Mouse (Mus musculus) C3H10T1/2 (cell line): ENCODE data around the gene Myl3. TPM values are rescaled to one million over a fixed set of nuclear protein-coding genes. Genes with fewer than 3 reads are reported as not detected.

Experiments
- polyA plus RNA-seq, 2 experiments: library from polyadenylated mRNA; unstranded; fragments of >200 nt; fragmentation: generic; extraction: Trizol; gene quantifications; one replicate each; pipeline ENCODE4 v1.2.1; 2012; ENCODE audit warnings: missing spikeins in 2 of 2

Gene Myl3
- not detected for polyA plus RNA-seq

DNA sequence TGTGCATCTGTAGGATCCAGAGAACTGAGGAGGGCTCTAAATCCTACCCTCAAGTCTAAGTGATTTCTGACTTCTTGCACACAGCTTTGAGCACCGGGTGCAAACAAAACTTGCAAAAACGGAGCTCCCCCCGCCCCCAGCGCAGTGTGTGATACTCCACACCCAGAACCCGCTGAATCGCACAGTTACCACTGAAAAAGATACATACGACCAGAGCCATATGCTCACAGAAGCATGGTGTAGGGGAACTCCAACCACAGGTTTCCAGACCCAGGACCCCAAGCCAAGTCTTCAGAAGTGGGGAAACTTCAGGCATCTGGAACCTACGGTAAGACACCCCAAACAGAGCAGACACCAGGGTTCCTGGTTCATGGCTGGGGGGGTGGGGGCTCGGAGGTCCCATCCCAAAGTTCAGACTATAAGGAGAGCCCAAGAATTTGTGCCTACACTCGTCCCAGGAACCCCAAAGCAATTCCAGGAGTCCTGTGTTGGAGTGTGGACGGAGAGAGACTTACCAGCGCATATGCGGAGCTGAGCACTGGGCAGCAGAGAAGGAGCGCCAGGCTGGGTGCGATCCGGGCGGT, at the start of gene Myl3:
Gene Myl3, plus strand, starts transcription at position 151 of the 584 bp plus-strand sequence.

DNA sequence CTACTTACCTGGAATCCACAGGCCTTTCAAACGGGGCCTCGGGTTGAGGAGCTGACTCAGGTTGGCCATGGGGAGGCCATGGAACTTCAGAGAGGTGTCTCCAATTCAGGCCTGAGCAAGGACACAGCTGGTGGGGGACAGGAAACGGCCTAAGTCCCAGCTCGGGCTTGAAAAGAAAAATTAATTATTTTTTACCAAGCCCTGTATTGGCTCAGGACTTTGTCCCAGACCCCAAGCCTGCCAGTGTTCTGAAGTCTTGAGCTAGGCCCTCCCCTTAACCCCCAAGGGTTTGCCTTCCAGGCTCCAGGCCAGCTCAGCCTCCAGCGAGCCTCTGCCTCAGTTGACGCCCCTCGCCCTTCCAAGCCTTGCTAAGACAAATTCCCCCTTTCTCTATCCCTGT, 5.3 kb downstream of the Myl3 start, which contains the start of gene Pth1r:
Gene Pth1r, minus strand, starts transcription at position 185 of the 400 bp plus-strand sequence.

DNA sequence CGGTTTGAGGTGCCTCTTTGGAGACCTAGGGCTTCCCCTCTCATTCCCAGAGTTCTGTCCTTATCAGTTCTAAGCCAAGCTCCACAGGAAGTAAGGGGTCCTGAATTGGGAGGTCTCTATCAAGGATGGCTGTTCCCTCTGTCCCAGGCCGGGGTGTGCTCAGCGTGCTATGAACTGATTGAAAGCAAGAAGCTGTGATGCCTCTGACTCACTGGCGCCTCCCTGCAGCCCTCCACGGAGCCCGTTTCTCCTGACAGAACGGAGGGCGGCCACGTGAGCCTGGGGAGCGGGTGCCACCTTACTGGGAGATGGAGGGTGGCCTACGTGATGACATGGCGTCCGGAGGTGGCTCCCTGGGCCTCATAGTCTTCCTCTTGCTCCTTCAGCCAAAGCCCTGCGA, 56.2 kb downstream of the Myl3 start, which contains the start of gene Prss42:
Gene Prss42, plus strand, starts transcription at position 301 of the 400 bp plus-strand sequence.

DNA sequence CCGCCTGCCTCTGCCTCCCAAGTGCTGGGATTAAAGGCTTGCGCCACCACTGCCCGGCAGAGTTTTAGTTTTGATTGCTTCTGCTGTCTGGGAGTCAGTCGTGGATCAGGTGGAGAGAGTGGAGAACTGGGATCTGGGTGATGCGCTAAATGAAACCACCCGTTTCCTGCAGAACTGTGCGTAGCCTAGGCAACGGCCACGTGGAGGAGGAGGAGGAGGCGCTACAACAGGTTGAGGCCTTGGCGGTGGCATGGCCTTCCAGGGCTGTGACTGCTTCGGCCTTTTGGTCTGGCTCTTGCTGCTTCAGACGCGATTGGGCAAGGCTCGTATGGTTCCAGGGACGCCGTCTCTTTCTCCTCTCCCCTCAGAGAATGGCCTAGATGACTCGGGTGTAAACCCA, 72.1 kb downstream of the Myl3 start, which contains the start of gene Prss44:
Gene Prss44, plus strand, starts transcription at position 206 of the 400 bp plus-strand sequence.

Other genes starting within 250 kb of the Myl3 start
- 10 to 100 TPM in 1 of 2 experiments, 1 to 10 TPM in 1; 1.1 to 17.1 TPM for gene Setd2, start 209.3 kb upstream of the Myl3 start, polyA plus RNA-seq
- gene Nradd, start 117.4 kb upstream of the Myl3 start, polyA plus RNA-seq = 10 to 100 TPM; 47.3 to 86.6 TPM
- gene Nbeal2, start 87.7 kb upstream of the Myl3 start, polyA plus RNA-seq = 1 to 10 TPM; 1.2 to 2.2 TPM
- 10 to 100 TPM; 79.2 to 87.1 TPM for gene Ccdc12, start 85.4 kb upstream of the Myl3 start, polyA plus RNA-seq
- gene Pth1r, start 5.3 kb downstream of the Myl3 start, polyA plus RNA-seq = under 1 TPM; 0.26 to 0.63 TPM
- gene Prss42, start 56.3 kb downstream of the Myl3 start, polyA plus RNA-seq = not detected
- not detected for gene Prss44, start 72.1 kb downstream of the Myl3 start, polyA plus RNA-seq
- gene Prss43, start 84.8 kb downstream of the Myl3 start, polyA plus RNA-seq = not detected
- gene Prss45, start 92.7 kb downstream of the Myl3 start, polyA plus RNA-seq = not detected
- gene Prss46, start 102.6 kb downstream of the Myl3 start, polyA plus RNA-seq = not detected
- not detected for gene Prss50, start 116.1 kb downstream of the Myl3 start, polyA plus RNA-seq
- gene Als2cl, start 138.0 kb downstream of the Myl3 start, polyA plus RNA-seq = under 1 TPM; 0.05 to 0.12 TPM
- gene Tmie, start 138.3 kb downstream of the Myl3 start, polyA plus RNA-seq = not detected
- gene Fam240a, start 175.0 kb downstream of the Myl3 start, polyA plus RNA-seq = not detected
- not detected for gene Tdgf1, start 204.3 kb downstream of the Myl3 start, polyA plus RNA-seq
- not detected for gene Lrrc2, start 209.7 kb downstream of the Myl3 start, polyA plus RNA-seq
- not detected for gene Rtp3, start 248.7 kb downstream of the Myl3 start, polyA plus RNA-seq